Mouse (Mus musculus): ENCODE data around the gene Polr3b.

Gene Polr3b

DNA sequence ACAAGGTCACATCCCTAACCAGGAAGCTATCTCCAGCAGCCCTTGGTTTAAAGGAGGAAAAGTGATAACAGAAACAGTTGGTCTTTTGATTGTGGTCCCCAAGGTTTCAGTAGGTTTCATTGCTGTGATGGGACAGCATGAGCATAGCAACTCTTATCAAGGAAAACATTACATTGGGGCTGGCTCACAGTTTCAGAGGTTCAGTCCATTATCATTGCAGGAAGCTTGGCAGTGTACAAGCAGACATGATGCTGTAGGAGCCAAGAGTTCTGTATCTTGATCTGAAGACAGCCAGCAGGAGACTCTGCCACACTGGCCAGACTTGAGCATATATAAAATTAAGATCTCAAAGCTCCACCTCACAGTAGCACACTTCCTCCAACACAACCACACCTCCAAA is 53.6 kb downstream of the Polr3b start:
- no peak for DNase-seq

DNA sequence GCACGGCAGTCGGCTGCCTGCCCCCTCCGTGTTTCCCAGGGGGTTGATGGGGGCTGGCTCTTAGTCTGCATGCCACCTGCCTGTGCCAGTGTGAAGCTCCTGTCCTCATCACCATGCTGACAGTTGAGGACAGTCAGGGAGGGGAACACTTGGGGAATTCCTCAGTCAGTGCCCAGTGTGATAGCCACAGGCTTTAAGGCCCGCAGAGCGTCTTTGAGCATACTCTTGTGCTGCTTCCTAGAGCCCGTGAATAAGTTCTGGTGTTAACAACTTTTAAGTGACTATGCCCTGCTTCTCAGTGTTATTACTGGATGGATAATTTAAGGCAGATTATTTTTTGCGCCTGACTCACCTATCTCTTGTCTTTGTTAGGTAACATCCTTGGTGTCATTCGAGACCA is 54.4 kb downstream of the Polr3b start:
- DNase-seq, result no peak

DNA sequence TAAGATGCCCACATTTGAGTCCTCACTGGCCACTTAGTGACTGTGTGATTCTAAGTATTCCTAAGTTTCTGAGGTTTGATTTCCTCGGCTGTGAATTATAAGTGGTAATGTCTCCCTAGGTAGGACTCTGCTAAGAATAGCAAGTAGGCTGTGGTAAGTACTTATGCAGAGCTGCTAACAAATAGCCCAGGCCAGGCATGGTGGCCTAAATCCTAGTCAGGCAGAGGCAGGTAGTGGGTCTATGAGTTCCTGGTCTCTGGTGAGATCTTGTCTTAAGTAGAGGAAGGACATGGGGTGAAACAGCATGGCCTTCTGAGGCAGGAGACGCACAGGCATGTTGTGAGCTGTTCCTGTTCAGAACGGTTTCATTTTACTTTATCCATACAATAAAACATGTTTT is 55.8 kb downstream of the Polr3b start:
- no peak for DNase-seq

DNA sequence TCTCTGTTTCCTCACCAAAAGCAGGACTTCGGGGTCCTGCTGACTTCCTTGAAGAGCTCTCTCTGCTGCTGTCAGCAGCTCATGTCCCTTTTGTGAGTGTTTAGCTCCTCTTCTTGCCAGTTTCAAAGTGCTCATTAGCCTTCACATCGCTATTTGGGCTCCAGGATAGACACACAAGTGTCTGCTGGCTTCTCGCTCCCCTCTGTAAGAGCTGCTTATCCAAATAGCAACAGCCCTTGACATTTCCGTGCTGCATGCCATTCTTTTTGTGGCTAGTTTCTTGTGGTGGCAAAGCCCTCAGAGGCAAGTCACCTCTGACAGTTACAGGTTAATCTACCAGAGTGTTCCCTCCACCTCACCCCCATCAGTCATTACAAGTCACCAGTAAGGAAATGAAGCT is 56.3 kb downstream of the Polr3b start:
- no peak for DNase-seq

DNA sequence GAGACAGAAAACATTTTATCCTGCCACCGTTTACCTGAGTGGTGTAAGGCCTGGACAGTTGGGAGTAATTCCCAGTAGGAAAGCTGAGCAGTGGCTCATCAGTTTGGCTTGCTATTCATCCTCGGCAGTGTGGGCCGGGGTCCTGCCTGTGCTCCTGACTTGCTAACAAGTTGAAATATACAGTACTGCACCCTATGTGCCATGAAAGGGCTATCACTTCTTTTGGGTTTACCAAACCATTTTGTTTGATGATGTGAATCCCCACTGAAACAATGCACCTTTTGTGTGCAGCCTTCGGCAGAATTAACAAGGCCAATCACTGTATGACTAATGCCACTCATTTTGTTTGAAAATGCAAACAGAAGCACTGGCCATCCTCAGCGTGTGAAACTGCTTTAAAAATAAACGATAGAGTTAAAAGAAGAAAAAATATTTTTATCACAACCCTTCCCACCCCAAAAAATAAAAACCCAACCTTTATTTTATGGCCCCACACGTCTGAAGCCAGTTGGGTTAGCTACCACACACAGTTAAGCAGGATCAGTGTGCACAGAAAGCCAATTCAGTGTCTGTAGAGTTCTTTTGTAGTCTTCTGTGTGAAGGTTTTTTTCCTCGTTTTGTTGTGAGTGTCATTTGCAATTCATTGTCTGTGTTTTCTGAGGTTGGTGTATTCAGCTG is 63.5 kb downstream of the Polr3b start:
- no peak for DNase-seq

DNA sequence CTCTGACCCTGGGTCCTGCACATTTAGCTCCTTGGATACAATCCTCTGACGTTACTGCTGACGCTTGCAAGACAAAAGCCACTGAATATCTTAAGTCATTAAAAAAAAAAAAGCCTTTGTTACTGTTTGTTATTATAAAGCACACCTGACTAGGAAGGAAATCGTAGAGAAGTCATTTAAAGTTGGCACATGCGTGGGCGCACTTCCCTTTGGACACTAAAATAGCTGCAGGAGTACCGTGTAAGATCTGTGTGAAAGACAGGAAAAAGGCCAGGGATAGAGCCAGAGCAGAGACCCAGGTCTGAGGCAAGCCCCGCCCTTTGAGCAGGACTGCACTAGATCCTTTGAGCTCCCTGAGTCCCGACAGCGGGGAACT is 64.0 kb downstream of the Polr3b start:
- DNase-seq, result no peak

DNA sequence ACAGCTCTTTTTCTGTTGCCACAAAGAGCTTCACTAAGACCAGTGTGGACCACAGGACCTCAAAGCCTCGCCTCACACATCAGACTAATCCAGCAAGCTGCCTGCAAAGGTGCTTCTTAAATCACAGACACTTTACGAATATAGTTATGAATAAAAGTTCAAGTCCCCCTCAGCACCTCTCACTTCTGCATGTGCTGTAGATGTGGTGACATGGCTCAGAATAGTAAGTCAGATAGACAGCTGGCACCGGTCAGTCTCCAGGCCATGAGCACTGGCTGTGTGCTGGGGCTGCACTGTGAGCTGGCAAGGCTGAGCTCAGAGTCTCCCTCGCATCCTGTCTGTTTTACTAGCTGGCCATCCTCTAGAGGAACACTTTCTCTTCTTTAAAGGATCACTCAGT is 64.6 kb downstream of the Polr3b start:
- no peak for DNase-seq

DNA sequence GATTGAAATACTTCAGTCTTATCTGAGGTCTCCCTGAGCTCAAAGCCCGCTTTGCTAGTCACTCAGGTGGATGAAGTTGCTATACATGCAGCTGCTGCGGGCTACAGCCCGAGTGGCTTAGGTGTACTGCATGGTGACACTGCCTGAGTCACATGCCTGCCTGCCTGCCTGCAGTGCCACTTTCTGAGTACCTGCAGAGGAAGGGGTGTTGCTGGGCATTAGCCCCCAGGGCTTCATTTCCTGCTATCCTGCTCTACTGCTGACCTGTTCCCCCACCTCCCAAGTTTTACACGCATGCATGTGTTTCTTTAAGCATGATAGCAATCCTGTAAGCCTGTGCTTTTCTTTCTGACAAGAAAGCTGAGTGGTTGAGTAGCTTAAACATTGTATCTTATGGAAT is 65.6 kb downstream of the Polr3b start:
- DNase-seq, result no peak

DNA sequence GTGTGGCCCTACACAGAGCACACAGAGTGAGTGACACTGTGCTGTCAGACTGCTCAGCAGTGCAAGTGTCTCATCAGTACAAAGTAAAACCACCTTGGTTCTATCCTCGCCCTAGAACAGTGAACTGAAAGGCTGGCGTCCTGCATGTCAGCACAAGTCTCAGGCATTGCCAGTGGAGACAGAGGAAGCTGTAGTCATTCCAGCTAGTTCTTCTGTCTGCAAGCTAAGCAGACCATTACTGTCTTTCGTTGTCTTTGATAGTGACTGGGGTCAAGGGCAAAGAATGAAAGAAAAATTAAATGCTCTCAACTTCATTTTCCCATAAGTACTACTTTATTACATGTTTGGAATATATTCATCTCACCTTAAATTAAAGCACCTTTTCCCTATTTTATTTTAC is 67.8 kb downstream of the Polr3b start:
- DNase-seq, result no peak

DNA sequence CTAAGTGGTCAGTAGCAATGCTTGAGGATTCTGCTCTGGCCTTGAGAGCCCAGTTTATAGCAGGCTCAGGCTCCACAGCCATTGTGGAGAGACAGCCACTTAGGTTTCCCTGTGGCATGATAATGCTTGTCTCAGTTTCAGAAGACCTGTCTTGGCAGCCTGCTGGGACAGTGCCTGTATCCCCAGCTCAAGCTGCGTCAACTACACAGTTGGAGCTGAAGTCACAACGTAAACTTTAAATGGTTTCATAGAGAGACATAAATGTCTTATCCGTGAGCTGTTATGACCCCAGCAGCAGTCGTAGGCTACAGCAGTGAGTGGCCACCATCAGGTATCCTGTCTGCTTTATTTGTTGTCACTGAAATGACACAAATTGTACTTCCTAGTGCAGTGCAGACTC is 68.7 kb downstream of the Polr3b start:
- DNase-seq, result no peak

DNA sequence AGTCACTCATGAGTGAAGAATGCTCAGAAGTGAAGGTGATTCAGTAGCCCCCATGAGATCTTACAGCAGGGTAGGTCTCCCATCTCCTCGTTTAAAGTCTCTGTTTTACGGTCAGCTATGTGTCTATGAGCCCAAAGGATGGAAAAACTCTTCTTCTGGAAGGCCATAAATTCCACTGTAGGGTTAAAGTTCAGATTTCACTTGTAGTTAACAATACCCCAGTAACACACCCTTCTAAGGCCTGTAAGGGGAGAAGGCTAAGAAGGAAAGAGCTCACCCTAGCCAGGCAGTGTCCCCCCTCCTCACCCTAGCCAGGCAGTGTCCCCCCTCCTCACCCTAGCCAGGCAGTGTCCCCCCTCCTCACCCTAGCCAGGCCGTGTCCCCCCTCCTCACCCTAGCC is 69.6 kb downstream of the Polr3b start:
- DNase-seq, result no peak

DNA sequence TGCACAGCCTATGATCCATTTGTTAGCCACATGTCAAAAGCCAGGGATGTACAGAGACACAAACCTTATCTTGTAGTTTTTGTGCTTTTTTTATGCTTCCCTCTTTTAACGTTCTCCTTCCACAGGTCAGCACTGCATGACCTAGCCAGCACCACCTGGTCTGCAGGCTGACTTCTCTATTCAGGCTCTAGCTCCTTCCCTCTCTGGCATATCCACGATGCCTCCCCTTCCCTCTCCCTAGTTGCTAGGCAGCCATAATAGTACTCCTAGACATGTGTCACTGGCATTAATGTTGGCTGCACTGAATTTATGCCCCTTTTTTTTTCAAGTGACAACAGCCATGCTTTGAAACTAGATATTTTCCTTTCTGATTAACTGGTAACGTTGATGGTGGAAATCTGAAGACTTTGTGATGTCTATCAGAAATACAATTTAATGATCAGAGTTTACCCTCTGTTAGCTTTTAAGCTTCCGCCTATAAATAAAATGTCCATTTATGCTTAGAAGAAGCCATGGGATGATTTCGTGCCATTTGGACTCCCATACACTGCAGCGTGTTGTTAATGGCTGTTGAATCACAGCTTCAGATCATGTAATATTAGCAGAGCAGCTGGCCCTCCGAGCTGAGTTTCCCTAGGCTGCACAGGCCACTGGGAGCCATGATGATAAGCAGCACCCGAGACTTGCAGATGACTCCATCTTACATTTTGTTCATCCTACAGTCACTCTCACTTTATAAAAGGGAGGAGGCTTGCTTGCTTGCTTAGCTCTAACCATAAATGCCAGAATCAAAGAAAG is 71.9 kb downstream of the Polr3b start:
- no peak for DNase-seq

DNA sequence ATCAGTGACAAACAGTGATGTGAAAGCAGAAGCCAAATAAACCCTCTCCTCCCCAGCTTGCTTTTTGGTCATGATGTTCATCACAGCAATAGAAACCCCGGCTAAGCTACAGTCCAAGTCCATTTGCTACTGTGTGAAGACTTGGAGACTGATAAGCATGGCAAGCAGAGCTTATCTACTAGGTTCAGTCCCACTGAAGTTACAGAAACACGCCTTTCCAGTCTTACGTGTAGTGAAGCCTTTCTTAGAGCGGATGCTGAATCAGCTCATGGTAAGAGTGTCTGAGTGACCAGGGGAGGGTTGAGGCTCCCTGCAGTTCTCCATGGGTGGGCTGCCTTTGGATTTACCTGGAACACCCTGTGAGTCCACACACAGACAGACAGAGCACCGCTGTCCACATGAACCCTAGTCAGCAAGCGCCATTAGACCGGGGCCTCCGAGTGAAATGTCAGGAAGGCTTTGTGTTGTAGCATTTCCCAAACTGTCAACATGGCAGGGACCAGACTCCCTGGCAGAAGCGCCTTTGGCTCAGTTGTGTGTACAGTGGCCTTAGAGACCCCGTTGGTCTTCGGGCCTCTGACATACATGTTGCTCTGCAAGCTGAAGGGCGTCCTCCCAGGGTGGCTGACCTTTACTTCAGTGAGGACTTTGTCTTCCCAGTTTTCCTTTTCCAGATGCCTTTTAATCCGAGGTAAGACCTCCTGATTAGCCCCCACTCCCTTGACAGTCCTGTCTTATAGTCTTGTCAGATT is 78.3 kb downstream of the Polr3b start:
- DNase-seq, result no peak

DNA sequence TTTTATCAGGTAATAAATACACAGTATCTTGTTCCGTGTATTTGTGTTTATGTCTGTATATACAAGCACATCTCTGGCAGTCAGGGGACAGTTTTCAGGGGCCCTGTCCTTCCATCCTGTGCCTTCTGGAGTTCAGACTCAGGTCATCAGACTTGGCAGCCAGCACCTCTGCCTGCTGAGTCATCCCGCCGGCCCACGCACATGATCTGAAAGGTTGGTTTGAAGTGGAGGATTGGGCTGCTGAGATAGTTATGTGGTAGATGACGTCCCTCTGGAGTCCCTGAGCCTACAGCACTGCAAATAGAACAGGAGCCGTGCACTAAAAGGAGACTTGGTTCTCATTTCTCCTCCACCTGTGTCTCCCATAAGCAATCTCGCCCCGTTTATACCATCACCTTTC is 79.0 kb downstream of the Polr3b start:
- DNase-seq, result no peak

DNA sequence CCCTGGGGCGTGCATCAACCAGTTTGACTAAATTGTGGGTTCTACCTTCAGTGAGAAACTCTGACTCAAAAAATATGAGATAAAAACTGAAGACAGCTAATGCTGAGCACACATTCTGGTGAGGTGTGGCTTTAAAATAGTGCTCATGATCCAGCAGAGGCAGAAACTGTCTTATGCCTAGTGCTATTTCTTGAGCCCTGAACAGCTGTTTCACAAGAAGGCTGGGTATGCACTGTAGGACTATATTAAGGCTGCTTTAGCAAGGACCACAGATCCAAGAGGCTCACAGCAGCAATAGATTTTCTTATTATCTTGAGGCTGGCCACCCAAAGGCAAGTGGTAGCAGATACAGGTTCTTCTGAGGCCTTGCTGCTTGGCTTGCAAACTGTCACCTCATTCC is 80.0 kb downstream of the Polr3b start:
- DNase-seq, result no peak

DNA sequence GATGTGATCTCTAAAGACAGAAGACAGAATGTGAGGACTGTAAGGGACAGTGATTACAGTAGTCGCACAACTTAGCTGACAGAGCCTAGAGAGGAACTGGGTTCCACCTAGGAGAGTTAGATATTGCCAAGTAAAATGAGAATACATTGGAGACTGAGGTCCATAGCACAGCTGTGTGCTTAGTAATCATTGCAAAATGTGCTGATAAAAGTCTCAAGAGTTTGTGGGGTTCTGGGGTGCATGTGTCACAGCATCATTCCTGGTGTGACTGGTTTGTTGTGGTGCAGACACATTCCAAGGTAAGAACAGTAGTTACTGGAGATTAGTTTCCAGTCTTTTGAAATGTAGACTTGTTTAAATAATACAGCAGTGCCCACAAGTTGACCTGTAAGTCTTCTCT is 82.5 kb downstream of the Polr3b start:
- no peak for DNase-seq

DNA sequence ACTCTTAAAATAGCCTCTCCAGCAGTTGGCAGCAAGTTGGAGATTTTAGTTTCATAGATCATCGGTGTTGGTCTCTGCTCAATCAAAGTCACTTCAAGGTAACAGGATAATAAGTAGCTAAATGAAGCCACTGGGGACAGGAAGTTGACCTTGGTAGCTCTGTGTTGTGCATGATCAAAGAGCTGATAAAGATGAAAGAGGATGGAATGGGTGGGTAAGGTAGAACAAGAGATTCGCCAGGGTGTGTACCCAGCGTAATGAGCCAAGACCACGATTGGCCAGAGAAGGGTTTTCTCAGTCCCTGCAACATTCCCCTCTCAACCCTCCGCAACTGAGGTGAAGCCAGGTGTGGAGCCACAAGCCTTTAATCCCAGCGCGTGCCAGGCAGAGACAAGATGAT is 83.1 kb downstream of the Polr3b start:
- DNase-seq, result no peak

DNA sequence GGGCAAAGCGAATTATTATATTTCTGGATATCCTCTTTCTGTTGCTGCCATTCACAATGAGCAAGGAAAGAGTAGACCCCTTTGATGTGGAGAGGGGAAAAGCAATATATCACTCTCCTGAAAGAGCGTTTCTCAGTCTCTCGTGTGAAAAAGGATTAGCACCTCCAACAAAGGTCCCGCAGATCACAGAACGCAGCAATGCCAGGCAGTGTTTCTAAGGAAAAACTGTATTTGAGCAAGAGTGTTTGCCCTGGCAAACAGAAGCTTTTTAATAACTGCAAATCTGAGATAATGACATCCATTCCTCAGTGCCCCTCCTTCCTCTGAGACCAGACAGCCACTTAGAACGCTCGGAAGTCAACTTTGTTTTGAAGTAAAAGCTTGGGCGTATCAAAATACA is 84.5 kb downstream of the Polr3b start:
- no peak for DNase-seq

DNA sequence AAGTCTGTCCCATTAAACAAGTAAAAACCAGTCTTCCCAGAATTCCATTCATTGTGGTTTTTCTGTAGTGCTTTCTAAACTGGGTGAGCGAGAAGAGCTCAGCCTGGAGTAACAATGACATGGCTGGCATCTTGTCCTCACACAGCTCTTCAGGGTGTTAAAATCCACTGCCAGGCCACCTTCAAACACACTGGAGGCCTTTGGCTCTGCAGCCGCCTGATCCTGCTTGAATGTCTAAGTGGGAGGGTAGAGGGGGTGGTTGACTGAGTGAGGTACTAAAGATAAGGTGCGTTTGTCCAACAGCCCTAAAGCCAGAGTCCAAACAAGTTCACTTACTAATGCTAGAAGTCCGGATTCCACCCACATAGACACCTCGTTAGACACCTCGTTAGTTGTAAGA is 85.1 kb downstream of the Polr3b start:
- no peak for DNase-seq

DNA sequence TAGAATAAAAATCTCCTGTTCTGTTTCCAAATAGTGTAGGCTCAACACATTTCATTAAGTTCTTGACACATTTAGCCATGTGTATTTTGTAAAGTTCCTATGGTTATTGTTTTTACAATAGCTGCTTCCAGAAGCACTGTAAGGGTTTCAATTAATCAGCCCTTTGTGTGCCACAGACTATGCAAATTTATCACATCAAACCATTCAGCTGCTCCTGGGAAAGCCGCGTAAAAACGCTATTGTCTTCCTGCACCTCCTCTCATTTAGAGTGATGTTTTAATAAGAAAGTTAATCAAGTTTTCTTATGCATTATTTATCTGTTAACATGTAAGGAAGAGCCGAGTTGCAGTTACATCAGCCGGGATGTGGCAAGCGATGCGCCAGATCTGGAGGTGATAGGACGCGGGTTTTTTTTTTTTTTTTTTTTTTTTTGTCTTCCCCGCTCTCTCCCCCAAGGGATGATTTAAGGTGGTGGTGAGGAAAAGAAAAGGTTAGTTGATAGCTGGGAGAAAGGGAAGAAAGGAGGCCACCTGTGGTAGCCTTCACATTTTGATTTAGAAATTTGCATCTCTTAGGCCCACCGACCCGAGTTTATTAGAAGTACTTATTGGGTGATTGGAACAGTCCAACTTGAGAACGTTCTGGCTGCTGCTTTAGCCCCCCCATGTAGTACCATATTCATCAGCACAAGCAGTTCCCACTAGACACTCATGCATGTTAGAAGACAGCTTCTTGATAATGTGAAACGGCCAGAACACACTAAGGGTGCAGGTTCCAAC is 85.8 kb downstream of the Polr3b start:
- no peak for DNase-seq

DNA sequence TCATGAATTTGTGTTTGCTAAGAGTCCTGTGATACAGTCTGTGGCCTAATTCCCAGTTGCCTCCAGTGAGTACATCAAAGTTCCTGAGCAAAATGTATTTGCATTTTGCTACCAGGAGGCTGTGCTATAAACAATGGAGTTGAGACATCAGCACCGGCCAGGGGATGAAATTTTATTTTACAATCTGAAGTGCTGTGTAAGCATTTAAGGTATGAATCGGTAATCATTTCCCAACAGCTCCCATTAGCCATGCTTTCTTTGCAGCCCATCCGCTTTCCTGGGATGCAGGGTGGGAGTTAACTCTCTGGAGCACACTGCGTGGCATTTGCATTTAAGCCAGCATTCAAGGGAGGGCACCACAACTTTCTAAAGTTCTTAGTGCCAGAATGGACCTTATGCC is 88.1 kb downstream of the Polr3b start:
- DNase-seq, result no peak

DNA sequence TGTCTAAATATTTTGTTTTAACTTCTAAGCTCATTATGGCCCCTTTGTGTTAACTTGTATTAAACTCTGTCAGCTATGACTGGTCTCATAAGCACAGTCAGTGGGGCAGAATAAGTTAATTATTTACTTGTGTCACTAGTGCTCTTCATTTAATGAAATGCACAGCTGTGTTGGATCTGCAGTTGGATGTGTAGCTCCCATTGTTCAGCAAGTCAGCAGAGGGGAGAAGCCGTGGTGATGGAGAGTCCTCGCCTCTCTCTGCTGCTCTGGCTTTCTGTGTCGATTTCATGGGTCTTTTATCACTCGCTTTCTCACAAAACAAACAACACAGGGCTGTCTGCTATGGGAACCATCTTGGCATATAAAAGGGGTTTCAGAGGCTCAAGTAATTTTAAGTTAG is 88.7 kb downstream of the Polr3b start:
- DNase-seq, result no peak

DNA sequence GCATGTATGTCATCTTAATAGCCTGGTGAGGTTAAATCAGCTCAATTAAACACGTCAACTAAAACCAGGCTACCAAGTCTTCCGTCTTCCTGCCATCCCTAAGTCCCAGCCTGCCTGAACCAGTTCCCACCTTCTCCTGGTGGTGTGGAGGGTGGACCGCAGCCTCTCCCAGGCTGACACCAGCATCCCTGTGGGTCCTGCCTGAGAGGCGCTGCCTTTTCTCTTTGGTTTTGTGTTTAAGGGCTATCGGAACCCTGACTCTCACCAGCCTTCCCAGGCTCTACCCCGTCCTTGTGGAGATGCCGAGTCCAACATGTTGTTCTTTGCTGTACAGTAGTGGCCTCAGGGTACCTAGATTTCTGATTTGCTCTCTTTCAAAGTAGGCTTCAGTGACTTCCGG is 89.4 kb downstream of the Polr3b start:
- no peak for DNase-seq
